Mouse (Mus musculus): ENCODE data around the gene Ugt1a8.
"Not testable (repeated sequence)": the region's sequence is repeated elsewhere in the genome, so short reads cannot be mapped to it uniquely, and the experiment has no call there.

Ugt1a8 gene

DNA sequence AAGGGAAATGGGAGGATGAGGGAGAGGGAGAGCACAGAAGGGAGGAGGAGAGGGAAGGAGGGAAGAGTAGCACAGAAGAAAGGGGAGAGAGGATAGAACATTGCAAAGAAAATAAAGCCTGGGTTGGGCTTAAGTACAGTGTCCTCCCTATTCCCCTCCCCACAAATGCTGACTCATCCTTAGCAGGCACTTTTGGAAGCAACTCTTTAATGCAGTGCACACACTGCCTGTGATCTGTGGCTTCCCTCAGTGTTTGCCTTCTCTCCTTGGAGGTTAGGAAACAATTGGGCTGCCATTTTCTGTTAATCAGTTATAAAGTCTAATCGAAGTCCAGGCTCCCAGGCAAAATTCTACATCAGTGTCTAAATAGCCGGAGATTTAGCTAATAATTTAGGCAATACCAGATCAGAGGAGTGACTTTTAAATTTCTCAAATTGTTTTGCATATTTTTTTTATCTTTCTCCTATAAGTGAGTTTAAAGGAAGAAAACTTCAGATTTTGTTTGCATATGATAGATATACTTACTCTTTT is 21.5 kb downstream of the Ugt1a8 start:
- DNase-seq (ENCODE audit: low spot score in 2 of 2), result not testable (repeated sequence)

DNA sequence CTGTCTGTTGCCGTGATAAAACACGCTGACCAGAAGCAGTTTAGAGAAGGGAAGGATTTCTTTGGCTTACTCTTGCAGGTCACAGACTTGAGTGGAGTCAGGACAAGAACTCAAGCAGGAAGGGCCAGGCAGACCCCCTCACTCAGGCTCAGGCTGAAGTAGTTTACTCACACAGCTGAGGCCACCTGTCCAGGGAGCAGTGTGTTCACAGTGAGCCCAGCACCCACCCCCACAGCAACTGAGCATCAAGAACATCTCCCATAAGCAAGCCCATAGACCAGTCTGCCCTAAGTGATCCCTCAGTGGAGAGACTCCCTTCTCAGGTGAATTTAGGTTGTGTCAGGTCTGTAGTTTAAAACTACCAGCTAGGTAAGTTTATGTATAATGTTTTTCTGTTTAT is 22.0 kb downstream of the Ugt1a8 start:
- not testable (repeated sequence) for DNase-seq (ENCODE audit: low spot score in 2 of 2)

- not testable (repeated sequence) for DNase-seq (ENCODE audit: low spot score in 2 of 2)
Observed at GRCm38 (mm10) chr1:88112769-88113168, 25.2 kb downstream of the Ugt1a8 start.

DNA sequence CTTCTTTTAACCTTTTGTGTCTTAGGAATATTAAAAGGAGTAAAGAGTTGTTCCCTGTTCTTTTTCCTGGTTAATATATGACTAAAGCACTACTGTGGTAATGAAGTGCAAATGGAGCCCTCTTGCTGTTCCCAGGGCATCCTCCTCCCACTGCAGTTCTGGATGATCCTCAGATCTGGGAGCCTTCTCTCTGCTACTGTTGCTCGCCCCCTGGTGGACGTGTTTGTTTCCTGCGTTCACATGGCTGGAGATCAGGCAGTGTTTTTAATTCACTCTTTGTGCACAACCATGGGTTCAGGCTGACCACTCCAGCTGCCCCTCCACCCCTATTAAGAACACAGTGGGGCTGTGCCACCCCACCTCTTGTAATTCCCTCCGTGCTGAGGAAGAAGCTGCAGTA is 32.9 kb downstream of the Ugt1a8 start:
- DNase-seq (ENCODE audit: low spot score in 2 of 2), result not testable (repeated sequence)

- DNase-seq (ENCODE audit: low spot score in 2 of 2), result not testable (repeated sequence)
Observed at GRCm38 (mm10) chr1:88121521-88121920, 33.9 kb downstream of the Ugt1a8 start.

- DNase-seq (ENCODE audit: low spot score in 2 of 2), result not testable (repeated sequence)
Observed at GRCm38 (mm10) chr1:88125827-88126360, 38.3 kb downstream of the Ugt1a8 start.

GRCm38 (mm10) chr1:88129091-88129490 is 41.5 kb downstream of the Ugt1a8 start:
- not testable (repeated sequence) for DNase-seq (ENCODE audit: low spot score in 2 of 2)

- not testable (repeated sequence) for DNase-seq (ENCODE audit: low spot score in 2 of 2)
Observed at GRCm38 (mm10) chr1:88130223-88130622, 42.6 kb downstream of the Ugt1a8 start.

GRCm38 (mm10) chr1:88133908-88134456 is 46.4 kb downstream of the Ugt1a8 start:
- no peak for DNase-seq (ENCODE audit: low spot score in 2 of 2)

GRCm38 (mm10) chr1:88134457-88135011 is 46.9 kb downstream of the Ugt1a8 start, which contains the start of gene Ugt1a6a:
Gene Ugt1a6a (plus strand): TSS chr1:88134809.
- DNase-seq (ENCODE audit: low spot score in 2 of 2), result peak in 1 of 2 experiments; percentile 28

- not testable (repeated sequence) for DNase-seq (ENCODE audit: low spot score in 2 of 2)
Observed at GRCm38 (mm10) chr1:88135229-88135904, 47.8 kb downstream of the Ugt1a8 start.

DNA sequence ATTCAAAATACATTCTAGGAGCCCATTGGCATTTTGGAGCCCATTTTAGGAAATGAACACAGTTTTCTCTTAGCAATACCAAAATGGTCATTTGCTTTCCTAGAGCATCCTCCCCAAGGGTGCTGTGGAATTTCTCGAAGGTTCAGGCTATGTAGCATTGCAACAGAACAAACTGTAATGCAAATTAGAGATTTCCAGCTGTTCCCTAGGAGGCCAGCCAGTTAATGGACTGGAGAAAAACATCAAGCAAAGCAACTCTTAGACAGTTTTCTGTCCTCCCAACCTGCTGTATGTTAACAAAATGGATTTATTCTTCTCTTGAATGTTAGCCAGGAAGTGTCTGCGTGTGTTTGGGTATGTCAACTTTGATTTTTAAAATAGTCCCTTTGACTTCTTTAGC is 49.0 kb downstream of the Ugt1a8 start:
- DNase-seq (ENCODE audit: low spot score in 2 of 2), result no peak

DNA sequence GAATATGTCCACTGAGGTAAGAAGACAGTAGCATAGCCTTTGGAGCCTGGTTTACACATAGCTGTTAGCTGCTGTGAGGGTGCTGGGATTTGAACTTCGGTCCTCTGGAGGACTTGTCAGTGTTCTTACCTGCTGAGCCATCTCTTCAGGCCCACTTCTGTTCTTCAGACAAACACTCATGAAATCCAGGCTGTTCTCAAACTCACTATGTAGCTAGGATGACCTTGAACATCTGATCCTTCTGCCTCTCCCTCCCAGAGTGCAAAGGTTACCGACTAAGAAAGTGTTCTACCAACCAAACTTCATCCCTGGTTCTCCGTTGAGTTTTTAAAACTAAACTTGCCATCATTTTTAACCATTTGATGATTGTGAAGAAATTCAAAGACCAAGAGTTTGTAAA is 49.7 kb downstream of the Ugt1a8 start:
- DNase-seq (ENCODE audit: low spot score in 2 of 2), result no peak

DNA sequence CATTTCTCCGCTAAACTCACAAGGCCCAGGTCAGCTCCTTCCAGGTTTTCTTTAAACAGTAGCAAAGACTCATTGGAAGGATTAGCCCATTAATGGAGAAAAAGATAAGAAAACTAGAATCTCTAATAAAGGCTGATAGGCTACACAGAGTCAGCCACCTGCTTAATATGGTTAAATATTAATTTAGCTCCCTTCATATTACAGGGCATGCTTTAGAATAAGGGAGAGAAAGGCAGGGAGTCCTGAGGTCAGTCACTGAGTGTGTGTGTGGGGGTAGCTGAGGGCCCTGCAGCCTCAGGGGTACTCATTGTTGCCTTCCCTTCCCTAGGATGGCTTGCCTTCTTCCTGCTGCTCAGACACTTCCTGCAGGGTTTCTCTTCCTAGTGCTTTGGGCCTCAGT is 50.5 kb downstream of the Ugt1a8 start:
- no peak for DNase-seq (ENCODE audit: low spot score in 2 of 2)

DNA sequence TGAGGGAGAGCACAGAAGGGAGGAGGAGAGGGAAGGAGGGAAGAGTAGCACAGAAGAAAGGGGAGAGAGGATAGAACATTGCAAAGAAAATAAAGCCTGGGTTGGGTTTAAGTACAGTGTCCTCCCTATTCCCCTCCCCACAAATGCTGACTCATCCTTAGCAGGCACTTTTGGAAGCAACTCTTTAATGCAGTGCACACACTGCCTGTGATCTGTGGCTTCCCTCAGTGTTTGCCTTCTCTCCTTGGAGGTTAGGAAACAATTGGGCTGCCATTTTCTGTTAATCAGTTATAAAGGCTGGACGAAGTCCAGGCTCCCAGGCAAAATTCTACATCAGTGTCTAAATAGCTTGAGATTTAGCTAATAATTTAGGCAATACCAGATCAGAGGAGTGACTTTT is 52.9 kb downstream of the Ugt1a8 start:
- not testable (repeated sequence) for DNase-seq (ENCODE audit: low spot score in 2 of 2)

DNA sequence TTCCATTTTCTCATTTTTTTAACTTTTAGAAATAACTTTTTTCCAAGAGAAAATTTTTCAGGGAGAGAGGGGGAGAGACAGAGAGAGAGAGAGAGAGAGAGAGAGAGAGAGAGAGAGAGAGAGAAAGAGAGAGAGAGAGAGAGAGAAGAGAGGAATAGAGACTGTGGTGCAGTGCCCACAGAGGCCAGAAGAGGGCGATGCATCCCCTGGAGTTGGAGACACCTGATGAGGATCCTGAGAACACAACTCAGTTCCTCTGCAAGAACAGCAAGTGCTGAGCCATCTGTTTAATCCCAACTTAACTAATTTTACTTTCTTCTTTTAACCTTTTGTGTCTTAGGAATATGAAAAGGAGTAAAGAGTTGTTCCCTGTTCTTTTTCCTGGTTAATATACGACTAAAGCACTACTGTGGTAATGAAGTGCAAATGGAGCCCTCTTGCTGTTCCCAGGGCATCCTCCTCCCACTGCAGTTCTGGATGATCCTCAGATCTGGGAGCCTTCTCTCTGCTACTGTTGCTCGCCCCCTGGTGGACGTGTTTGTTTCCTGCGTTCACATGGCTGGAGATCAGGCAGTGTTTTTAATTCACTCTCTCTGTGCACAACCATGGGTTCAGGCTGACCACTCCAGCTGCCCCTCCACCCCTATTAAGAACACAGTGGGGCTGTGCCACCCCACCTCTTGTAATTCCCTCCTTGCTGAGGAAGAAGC is 56.5 kb downstream of the Ugt1a8 start:
- DNase-seq (ENCODE audit: low spot score in 2 of 2), result peak; percentile 33 to 51

GRCm38 (mm10) chr1:88145278-88145677 is 57.7 kb downstream of the Ugt1a8 start:
- DNase-seq (ENCODE audit: low spot score in 2 of 2), result not testable (repeated sequence)

DNA sequence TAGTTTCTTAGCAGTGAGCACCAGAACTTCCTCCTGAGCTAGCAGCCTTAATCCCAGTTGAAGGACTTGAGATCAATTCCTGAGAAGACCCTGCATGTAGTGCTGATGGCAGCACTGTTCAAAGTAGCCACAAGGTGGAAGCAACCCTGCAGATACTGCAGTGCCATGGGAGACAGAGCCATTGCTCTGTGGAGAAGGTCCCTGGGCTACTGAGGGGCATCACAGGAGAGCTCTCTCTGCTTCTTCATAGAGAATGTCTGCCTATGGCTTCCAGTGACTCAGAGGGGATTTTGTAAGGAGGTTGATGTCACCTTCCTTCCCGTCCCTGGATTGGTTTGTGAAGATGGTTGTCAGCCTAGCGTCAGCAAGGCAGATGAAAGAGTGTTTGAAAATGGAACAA is 62.5 kb downstream of the Ugt1a8 start:
- peak in 1 of 2 experiments; percentile 31 for DNase-seq (ENCODE audit: low spot score in 2 of 2)

- no peak for DNase-seq (ENCODE audit: low spot score in 2 of 2)
Observed at GRCm38 (mm10) chr1:88158430-88158829, 70.8 kb downstream of the Ugt1a8 start.

DNA sequence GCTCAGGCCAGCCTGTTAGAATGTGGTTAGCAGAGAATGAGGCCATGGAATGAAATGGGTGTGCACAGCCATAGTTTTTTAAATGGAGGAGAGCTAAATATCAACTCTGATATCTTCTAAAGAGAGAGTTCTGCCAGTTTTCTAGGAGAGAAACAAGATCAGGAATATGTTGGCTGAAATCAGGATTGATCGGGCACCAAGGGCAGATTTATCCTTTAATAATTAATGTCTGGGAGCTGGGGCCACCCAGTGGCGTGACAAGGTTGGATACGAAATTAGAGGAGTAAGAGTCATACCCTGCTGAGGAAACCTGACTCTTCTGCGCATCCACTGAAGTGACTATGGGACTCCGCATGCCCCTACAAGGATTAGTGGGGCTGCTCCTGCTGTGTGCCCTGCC is 78.1 kb downstream of the Ugt1a8 start, which contains the start of gene Ugt1a5:
Ugt1a5 (plus strand) TSS at position 302 of the 400 bp plus-strand sequence.
- no peak for DNase-seq (ENCODE audit: low spot score in 2 of 2)

- not testable (repeated sequence) for DNase-seq (ENCODE audit: low spot score in 2 of 2)
Observed at GRCm38 (mm10) chr1:88172190-88172589, 84.6 kb downstream of the Ugt1a8 start.

GRCm38 (mm10) chr1:88179657-88180056 is 92.0 kb downstream of the Ugt1a8 start:
- DNase-seq (ENCODE audit: low spot score in 2 of 2), result no peak
